Mouse (Mus musculus): Measurements from ENCODE around the gene Usb1. TPM values are rescaled to one million over a fixed set of nuclear protein-coding genes. Genes with fewer than 3 reads are reported as not detected.
"Not testable (repeated sequence)": the region's sequence is repeated elsewhere in the genome, so short reads cannot be mapped to it uniquely, and the experiment has no call there.

The Usb1 gene
- polyA plus RNA-seq, 1 experiment, result 16.9 TPM

- DNase-seq (ENCODE audit: extremely low spot score in 1 of 2, low spot score in 1 of 2), result no peak
Observed at GRCm38 (mm10) chr8:95369581-95370326, 37.7 kb downstream of the Usb1 start.

GRCm38 (mm10) chr8:95373389-95374002, 41.4 kb downstream of the Usb1 start:
- DNase-seq (ENCODE audit: extremely low spot score in 1 of 2, low spot score in 1 of 2), result no peak

- no peak for DNase-seq (ENCODE audit: extremely low spot score in 1 of 2, low spot score in 1 of 2)
Observed at GRCm38 (mm10) chr8:95374429-95374828, 42.3 kb downstream of the Usb1 start.

GRCm38 (mm10) chr8:95375374-95375930, 43.4 kb downstream of the Usb1 start:
- DNase-seq (ENCODE audit: extremely low spot score in 1 of 2, low spot score in 1 of 2), result peak in 1 of 2 experiments; percentile 7

- no peak for DNase-seq (ENCODE audit: extremely low spot score in 1 of 2, low spot score in 1 of 2)
Observed at GRCm38 (mm10) chr8:95376309-95376999, 44.4 kb downstream of the Usb1 start.

GRCm38 (mm10) chr8:95377101-95377500, 45.0 kb downstream of the Usb1 start:
- DNase-seq (ENCODE audit: extremely low spot score in 1 of 2, low spot score in 1 of 2), result no peak

GRCm38 (mm10) chr8:95377863-95378291, 45.8 kb downstream of the Usb1 start:
- DNase-seq (ENCODE audit: extremely low spot score in 1 of 2, low spot score in 1 of 2), result no peak

- not testable (repeated sequence) for DNase-seq (ENCODE audit: extremely low spot score in 1 of 2, low spot score in 1 of 2)
Observed at GRCm38 (mm10) chr8:95378928-95379327, 46.8 kb downstream of the Usb1 start.

- DNase-seq (ENCODE audit: extremely low spot score in 1 of 2, low spot score in 1 of 2), result no peak
Observed at GRCm38 (mm10) chr8:95380953-95381352, 48.9 kb downstream of the Usb1 start.

GRCm38 (mm10) chr8:95381595-95381994, 49.5 kb downstream of the Usb1 start:
- DNase-seq (ENCODE audit: extremely low spot score in 1 of 2, low spot score in 1 of 2), result no peak

GRCm38 (mm10) chr8:95384501-95384900, 52.4 kb downstream of the Usb1 start:
- DNase-seq (ENCODE audit: extremely low spot score in 1 of 2, low spot score in 1 of 2), result no peak

- DNase-seq (ENCODE audit: extremely low spot score in 1 of 2, low spot score in 1 of 2), result no peak
Observed at GRCm38 (mm10) chr8:95386037-95386436, 54.0 kb downstream of the Usb1 start.

- DNase-seq (ENCODE audit: extremely low spot score in 1 of 2, low spot score in 1 of 2), result no peak
Observed at GRCm38 (mm10) chr8:95387221-95387620, 55.1 kb downstream of the Usb1 start.

GRCm38 (mm10) chr8:95387936-95388335, 55.9 kb downstream of the Usb1 start:
- DNase-seq (ENCODE audit: extremely low spot score in 1 of 2, low spot score in 1 of 2), result no peak

- no peak for DNase-seq (ENCODE audit: extremely low spot score in 1 of 2, low spot score in 1 of 2)
Observed at GRCm38 (mm10) chr8:95390312-95390711, 58.2 kb downstream of the Usb1 start.

GRCm38 (mm10) chr8:95391101-95391500, 59.0 kb downstream of the Usb1 start:
- no peak for DNase-seq (ENCODE audit: extremely low spot score in 1 of 2, low spot score in 1 of 2)

- DNase-seq (ENCODE audit: extremely low spot score in 1 of 2, low spot score in 1 of 2), result no peak
Observed at GRCm38 (mm10) chr8:95392604-95393003, 60.5 kb downstream of the Usb1 start.

GRCm38 (mm10) chr8:95395186-95395918, 63.3 kb downstream of the Usb1 start:
- no peak for DNase-seq (ENCODE audit: extremely low spot score in 1 of 2, low spot score in 1 of 2)

GRCm38 (mm10) chr8:95396752-95397151, 64.7 kb downstream of the Usb1 start:
- no peak for DNase-seq (ENCODE audit: extremely low spot score in 1 of 2, low spot score in 1 of 2)
